Mouse (Mus musculus): Measurements from ENCODE around the gene Haus3.

Gene Haus3

DNA sequence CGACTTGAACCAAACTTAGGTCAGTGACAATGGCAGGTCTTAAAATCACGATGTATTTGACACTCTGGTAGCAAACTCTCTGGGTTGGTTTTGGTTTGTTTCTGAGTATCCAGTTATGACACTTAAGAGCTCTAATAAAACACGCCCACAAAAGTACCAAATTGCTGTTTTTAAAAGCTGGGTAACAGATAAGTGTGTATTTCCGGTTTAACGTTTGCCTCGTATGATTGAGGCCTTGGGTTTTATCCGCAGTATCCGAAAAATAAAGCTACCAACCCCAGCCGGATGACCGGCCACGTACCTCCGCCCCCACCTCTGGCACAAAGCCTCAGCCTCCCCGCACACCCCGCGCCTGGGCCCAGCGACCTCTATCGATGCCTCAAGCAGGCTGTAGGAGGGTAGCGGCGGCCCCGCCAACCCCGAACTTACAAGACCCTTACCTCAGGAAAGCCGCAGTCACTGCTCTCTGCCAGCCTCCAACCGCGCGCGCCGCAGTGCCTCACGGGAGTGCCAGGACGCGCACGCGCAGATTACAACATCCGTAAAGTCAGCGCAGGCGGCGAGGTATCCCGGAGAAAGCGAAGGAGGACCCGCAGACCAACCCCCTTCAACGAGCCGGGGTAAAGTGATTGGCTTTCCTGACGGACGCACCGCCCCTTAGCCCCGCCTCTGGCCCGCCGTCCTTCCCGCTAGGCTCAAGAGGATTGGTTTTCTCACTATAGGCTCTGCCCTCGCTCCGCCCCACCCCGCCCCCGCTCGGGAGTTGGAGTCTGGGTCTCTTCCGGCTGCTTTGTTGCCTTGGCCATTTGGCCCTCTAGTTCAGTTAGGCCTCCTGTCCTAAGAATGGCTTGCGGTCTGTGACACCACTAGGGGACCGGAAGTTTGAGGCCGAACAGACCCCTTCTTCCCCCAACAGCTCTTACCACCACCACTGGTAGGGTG lies at the start of gene Haus3, which contains the start of gene Poln:
TSS of gene Haus3 (minus strand) at position 578 of the 942 bp plus-strand sequence.
TSS of gene Poln (minus strand) at position 499 of the 942 bp plus-strand sequence.
- DNase-seq (ENCODE audit: low spot score), result peak; percentile 92

DNA sequence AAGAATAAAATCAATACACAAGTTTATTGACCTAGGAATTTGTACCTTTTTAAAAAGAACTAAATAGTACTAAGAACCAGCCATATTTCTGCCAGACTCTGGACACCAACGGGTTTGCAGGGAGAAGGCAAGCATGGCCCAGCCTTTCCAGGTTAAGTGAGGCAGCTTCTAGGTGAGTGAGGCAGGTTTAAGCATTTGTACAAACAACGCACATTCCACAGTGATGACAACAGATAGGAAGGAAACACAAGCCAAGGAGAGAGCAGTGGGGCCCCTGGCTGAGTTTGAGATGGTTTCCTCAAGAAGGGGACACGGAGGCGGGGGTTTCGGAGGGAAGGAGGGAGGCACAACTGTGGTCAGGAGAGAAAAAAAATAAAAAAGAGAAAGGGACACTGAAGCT lies 49.3 kb upstream of the Haus3 start:
- no peak for DNase-seq (ENCODE audit: low spot score)

DNA sequence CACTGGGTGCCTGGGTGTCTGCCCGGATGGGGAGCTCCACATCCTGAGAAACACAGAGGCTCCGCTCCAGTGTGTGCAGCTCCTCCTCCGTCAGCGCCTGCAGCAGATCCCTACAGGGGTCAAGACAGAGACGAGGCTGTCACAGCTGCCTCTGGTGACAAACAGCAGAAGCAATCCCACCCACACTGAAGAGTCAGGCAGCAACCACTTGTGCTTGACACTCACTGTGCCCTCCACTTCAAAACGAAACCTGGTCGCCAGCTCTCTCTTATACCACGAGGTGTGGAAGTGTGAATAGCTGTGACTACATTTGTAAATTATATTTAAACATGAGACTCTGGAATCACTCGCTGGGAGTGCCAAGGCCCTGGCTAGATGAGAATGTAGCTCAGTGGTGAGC lies 48.4 kb upstream of the Haus3 start:
- no peak for DNase-seq (ENCODE audit: low spot score)

DNA sequence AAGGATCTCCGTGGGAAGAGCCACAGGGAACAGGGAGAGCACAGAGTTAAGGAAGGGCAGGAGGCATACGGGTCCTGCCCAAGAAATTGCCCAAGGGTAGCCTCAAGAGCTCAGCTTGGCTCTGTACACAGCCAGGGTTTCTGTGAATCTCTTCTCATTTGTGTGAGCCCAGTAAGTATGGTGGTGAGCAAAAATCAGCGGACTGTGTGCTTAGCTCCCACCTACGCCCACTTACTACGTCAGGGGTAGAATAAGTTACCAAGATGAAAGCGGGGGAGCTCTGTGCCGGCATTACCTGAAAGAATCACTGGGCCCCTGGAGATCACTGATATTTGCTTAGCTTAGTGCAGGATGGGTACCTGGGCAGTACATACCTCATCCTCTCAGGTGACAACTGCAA lies 46.7 kb upstream of the Haus3 start:
- DNase-seq (ENCODE audit: low spot score), result no peak

DNA sequence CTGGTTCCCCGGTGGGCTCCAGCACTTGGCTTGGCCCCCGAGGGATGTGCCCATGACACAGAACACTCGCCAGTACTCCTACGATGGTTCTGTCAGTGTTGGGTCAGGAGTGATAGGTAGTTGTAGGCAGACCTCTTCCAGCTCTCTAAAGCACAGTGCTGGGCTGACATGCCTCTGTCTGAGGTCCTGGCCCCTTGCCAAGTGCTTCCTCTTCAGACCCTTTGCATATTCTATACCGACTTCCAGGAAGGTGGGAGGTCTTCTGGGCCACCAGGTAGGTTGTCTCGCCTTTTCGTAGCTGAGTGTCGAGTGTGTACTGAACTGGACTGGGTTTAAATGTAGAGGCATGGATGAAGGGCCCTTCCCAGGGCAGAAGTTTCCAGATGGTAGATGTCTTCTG lies 44.3 kb upstream of the Haus3 start:
- no peak for DNase-seq (ENCODE audit: low spot score)

DNA sequence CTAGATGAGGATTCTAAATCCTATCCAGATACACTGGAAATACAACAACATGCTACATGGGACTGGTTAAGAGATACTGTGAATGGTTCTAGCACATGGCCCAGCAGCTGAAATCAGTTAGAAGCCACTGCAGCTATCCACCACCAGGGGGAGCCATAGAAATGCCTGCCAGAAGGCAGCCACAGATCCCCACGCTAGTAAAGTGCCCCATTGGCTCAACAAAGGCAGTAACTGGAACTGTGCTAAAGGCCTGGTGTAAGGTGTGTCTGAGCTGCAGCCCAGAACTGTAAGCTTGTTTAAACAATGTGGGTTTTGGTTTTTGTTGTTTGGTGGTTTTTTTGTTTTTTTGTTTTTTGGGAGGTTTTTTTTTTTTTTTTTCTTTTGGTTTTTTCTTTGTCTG lies 41.0 kb upstream of the Haus3 start:
- DNase-seq (ENCODE audit: low spot score), result peak; percentile 77

DNA sequence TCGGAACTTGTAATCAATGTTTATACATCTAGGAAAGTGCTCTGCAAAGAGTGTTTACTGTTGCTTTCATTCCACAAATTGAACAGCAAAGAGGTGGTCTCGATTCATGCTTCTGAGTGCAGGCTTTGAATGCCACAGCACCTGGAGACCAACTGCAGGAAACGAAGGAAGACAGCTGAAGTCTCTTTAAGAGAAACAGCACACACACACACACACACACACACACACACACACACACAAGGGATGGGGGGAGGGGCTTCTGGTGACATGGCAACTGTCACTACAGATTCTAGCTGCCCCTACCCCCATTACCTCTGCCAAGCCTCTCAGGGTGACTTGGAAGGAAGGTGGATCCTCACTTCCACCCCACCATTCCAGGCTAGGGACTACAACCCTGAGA lies 38.2 kb upstream of the Haus3 start:
- DNase-seq (ENCODE audit: low spot score), result no peak

DNA sequence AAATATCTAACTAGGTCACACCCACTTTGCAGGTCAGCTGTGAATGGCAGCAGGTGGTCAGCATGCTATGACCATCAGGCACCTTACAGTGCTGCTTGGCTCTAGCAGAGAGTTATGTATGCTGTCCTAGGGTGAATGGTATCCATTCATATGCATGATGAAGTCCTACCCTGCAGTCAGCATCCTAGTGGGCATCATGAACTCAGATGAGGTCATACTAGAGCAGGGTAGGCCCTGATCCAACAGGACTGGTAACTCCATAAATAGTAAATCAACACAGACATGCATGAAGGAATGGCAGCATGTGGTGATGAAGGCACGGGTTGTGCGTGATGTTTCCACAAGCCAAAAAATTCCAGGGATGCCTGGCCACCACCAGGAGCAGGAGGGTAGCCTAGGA lies 36.5 kb upstream of the Haus3 start:
- DNase-seq (ENCODE audit: low spot score), result no peak

DNA sequence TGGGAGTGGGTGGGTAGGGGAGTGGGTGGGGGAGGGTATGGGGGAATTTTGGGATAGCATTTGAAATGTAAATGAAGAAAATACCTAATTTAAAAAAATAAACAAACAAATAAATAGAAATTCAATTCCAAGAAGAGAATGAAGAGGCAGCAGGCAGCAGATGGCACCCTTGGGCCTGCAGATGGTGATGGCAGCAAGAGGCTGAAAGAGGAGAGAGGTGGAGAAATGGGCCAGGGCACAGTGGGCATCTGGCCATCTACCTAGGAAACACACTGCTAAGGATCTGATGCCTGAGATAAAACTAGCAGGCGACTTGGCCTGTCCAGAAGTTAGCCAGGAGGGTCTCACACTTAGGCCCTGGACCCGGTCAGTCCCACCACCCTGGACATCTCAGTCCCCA lies 35.6 kb upstream of the Haus3 start:
- no peak for DNase-seq (ENCODE audit: low spot score)

DNA sequence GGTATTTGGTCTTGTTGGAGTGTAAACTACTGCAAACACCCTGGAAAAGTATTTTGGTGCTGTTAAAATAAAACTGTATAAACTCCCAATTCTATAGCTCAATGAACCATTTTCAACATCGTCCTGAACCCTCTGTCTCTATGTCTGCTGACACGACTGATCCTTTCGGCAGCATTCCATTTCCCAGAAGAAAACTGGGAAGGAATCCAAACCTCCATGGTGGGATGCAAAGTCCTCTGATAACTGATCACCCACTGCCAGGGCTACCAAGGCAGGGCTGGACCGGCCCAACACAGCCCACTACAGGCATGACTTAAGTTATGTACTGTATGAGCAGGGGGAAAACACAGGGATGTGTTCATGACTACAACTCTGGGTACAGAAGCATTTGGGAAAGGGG lies 32.7 kb upstream of the Haus3 start:
- no peak for DNase-seq (ENCODE audit: low spot score)

DNA sequence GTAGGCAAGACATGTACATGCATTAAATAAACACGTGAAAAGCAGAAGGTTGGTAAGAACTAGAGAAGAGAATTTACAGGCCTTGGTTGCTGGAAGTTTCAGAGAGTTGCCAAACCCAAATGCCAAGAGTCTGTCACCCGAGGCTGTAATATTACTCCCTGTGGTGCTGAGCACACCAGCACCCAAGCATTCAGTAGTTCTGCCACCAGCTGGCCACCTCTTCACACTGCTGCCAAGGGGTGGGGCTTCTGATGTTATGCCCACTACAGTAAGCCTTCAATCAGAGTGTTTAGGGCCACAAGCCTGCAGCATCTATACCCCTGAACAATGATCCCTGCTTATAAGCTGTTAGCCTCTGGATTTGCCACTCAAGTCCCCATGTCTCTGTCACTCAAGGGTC lies 32.1 kb upstream of the Haus3 start:
- no peak for DNase-seq (ENCODE audit: low spot score)

DNA sequence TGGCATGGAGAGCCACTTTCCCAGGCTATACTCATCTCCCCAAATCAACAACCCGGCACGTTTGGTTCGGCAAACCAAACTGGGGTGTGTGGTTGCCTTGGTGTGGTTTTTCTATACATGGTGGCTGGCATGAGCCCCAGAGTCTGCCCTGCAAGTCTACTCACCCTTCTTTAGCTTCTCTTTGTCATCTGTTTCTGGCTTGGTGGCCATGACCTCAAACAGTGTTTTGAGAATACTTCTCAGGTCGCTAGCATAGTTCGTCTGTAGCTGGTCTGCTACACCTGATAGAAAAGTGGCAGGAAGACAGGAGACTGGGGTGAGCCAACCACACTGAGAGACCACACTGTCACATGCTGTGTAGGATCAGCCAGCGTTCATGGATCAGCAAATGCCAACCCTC lies 29.3 kb upstream of the Haus3 start:
- no peak for DNase-seq (ENCODE audit: low spot score)

DNA sequence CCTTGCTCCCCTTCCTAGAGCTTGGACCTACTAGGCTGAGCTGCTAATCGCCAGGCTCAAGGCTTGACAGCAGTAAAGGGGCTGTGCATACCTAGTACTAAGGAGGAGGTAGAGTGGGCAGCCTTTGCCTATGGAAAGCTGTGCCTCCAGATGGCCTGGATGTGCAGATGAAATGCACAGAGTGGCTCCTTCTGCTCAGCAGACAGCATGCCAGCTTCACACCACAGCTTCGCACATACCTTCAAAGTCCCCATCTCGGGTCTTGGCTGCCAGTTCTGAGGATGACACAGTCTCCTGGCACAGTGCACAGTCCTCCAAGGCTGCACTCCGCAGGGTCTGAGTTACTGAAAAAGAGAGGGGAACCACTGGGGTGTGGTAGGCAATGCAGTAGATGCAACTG lies 27.9 kb upstream of the Haus3 start:
- DNase-seq (ENCODE audit: low spot score), result no peak

DNA sequence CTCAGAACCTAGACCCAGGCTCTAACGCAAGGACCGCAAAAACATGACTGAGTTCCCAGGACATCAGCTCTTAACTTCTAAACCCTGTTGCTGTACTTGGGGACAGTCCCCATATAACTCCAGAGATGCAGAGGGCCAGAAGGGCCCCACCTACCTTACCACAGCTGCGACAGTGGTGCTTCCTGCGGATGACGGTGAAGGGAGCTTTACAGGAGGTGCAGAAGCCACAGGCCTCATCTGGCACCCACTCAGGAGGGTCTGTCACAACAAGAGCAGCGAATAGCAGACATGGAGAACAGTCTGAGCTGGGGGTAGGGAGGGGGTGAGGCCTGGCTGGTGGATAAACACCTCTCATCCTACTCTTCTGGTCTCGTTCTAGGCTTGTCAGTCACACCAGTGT lies 27.1 kb upstream of the Haus3 start:
- no peak for DNase-seq (ENCODE audit: low spot score)

DNA sequence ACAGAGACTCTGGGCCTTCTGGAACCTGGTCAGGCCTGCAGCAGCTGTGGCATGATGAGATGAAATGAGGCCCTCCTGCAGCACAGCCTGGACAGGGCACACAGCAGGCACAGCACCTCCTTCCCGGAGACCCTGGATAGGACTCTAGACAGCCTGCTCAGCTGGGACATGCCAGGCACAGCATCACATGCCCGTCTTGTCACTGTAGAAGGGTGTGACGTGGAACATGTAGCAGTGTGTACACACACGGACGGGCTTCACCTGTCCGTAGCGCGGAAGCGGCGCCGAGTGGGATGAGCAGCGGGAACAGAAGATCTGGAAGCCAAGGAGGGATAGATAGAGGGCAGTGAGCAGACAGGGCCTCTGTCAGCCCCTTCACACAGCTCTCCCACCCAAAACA lies 26.5 kb upstream of the Haus3 start:
- no peak for DNase-seq (ENCODE audit: low spot score)

DNA sequence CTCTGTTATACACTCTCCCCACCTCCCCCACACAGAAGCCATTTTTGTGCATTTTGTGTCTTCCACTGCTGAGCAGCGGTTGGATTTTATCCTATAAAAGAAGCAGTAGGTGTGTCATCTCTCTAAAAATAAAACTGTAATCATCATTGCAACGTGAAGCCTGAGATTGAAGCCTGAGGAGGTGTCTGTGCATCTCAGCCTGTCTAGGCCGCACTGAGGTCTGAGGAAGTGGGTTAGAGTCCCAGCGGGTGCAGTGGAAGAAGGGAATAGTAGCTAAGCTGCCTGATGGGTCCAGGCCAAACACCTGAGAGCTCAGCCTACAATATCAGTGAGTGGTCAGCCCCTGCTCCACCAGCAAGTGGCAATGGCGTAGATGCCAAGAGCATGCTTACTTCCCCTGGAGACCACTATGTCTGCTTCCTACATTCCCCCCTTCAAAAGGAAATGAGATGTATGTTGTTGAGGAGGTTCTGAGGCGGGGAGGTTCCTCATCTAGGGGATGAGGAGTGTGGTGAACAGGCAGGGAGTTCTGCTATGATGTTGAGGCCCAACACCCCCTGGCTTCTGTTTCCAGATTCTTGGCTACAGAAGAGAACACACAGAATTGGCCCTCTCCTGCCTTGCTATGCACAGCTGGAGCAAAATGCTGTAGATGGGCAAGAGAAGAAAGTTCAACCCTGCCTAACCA lies 25.8 kb upstream of the Haus3 start:
- DNase-seq (ENCODE audit: low spot score), result no peak

DNA sequence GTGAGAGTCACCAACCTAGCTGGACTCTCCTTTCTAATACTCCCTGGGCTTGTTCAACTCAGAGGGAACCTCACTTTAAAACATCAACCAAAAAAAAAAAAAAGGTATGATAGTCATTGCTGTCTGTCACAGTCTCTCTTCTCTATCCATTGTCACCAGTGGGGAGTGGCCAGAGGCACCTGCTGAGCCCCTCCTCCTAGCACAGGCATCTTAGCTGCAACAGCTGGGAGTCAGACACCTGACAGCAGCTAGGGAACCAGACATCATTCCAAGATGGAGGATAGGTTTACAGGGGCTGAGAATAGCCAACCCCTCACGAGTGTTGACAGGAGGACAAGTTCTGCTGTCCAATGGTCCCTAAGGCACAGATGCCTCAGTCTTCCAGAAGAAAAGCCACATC lies 25.1 kb upstream of the Haus3 start:
- no peak for DNase-seq (ENCODE audit: low spot score)

DNA sequence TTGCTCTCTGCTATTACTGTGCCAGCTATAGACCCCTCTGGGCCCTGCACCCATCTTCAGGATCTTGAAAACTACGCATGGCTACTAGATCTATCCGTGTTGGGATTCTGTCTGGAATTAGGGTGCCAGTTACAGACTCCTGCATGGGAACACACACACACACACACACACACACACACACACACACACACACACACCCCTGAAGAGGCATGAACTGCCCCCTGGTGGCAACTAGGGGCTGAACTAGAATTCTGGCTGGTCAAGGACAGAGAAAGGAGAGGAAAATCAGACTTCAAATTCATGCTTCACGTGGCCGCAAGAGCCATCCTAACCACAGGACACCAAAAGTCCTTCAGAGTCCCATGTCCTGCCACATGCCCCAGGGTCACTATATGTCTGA lies 22.5 kb upstream of the Haus3 start:
- no peak for DNase-seq (ENCODE audit: low spot score)

DNA sequence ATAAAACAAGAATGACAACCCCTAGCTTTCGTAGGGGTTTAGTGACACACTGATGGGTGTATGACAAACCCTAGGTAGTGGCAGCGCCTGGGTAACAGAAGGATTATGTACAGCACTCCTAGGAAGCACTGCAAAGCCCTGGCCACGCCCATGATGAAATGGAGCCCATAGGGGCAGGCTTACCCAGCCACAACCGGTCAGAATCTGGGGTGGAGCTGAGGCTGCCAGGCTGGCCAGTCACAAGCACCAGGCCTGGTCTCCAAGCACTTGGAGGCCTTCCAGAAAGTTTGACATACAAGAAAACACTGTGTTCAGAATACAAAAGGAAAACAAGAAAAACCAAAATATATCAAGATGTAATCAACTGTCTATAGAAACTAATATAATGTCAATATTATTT lies 21.7 kb upstream of the Haus3 start:
- DNase-seq (ENCODE audit: low spot score), result no peak

DNA sequence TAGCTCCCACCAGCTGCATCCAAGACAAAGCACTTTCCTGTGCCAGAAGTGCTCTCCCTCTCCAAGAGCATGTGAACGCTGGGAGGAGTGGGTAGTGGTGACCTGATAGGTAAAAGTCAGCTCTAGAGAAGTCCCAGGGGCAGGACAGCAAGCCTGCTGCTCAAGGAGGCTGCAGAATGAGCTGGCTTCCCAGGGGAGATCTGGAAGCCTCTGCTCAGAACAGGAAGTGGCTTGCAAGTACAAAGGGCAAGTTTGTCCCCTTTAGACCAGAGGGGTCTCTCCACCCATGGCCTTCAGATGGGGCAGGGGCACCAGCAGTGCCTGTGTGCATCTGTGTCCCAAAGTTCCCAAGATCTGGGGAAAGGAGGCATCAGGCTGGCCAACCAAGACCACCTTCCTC lies 20.2 kb upstream of the Haus3 start:
- no peak for DNase-seq (ENCODE audit: low spot score)

DNA sequence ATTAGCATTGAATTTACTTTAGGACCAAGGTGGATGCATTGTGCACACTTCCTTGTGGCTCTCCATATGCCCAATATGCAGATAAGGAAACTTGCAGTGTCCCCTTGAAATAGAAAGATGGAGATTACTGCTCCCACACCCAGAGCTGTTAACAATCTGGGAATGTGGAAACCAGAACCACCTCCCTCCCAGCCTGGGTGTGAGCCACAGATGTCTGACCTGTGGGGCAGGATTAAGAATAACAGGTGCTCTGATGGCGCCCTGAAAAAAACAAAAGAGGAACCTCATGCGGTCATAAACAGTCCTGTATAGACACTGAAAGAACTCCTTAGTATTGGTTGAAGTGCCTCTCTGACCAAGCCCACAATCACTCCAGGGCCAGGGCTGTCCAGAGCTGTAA lies 19.5 kb upstream of the Haus3 start:
- no peak for DNase-seq (ENCODE audit: low spot score)

DNA sequence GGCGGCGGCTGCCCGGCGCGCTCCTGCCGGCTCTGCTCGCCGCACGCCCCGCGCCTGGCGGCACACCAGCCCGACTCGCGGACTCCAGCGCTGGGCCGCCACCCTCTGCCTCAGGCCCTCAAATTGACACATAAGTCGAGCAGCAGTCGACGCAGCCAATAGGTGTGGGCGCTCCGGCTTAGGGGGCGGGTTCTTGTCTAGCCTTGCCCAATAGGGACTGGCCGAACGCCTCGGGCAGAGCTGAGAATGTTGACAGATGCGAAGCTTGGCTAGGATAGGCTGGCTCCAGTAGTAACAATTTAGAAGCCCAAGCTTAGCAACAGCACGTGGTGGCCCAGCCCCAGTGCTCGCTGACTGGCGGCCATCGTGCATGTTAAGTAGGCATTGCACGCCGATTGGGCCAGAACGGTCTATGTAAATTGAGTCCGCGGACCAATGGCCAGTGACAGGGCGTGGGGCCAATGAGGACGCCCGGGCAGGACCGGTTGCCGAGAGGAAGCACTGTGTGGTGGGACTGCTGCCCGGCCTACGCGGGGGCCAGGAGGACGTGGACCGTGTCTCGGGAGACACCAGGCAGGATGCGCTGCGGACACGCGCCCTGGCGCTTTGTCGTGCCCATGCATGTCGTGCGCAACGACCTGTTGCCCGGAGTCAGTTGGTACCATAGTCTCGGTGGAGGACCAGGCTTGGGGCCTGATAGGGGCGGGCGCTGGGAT lies 18.4 kb upstream of the Haus3 start, which contains the start of gene Mxd4:
TSS of gene Mxd4 (minus strand) at position 120 of the 716 bp plus-strand sequence.
- peak; percentile 93 for DNase-seq (ENCODE audit: low spot score)

DNA sequence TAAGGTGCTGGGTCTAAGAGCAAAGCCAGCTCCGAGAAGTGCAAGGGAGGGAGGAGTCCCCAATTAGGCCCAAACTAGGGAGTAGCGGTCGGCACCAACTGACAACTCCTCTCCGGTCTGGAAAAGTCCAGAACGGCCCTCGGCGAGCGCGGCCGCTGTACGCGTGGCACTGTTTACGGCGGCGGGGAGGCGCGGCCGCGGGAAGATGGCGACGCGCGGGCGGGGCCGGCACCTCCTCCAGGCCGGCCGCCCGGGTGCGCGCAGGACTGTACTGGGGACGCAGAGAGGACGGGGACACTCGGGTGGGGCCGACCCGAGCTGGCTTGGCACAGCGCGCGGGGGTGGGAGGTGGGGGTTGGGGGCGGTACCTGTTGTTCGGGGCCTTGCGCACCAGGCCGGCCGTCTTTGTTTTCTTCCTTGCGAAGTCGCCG lies 17.6 kb upstream of the Haus3 start:
- peak; percentile 52 for DNase-seq (ENCODE audit: low spot score)

All from urinary bladder, postnatal 25 days (tissue).